Mouse (Mus musculus): ENCODE measurements around the gene Ssr4. TPM values are rescaled to one million over a fixed set of nuclear protein-coding genes. Genes with fewer than 3 reads are reported as not detected.

Ssr4 gene
- 199 and 230 TPM in 2 replicates for polyA plus RNA-seq (2012; rRNA removed; ENCODE audit: low replicate concordance)

DNA sequence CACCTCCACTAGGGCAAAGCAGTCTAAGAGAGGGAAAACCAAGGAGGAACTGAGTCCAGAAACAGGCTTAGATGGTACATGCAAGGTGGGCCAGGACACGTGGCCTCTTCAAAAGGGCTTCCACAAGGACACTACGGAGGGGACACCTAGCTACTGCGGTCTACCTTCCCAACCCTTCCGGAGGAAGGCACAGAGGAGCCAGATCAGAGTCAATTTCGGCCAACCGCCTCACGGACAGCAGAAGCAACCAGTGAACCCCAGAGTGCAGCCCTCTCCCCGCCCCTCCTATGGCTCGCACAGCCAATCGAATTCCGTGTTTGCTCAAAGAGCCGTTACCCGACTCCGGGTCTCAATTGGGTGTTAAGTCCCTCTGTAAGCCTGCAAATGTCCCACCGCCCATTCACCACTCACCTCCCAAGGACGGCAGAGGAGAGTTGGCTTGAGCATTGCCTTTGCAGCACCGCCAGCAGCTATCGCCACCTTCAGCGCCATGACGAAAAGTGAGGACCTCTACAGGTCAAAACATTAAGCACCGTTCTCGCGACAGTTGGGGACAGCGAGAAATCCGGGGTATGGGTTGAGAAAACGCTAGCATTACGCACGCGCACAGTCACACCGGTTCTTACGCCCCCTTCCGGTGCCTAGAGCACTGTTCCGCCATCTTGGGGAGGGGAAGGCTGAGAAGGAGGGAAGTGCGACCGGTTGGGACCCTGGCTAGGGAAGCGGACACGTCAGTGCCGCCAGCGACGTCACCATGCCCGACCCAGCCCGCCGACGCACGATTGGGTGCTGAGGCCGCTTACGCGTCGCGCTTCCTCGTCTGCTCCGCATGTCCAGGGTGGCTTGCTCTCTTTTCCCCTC, at the start of gene Ssr4, which contains the start of gene Idh3g:
TSS of gene Ssr4 (plus strand) at position 665 of the 861 bp plus-strand sequence.
TSS of gene Idh3g (minus strand) at position 534 of the 861 bp plus-strand sequence.

DNA sequence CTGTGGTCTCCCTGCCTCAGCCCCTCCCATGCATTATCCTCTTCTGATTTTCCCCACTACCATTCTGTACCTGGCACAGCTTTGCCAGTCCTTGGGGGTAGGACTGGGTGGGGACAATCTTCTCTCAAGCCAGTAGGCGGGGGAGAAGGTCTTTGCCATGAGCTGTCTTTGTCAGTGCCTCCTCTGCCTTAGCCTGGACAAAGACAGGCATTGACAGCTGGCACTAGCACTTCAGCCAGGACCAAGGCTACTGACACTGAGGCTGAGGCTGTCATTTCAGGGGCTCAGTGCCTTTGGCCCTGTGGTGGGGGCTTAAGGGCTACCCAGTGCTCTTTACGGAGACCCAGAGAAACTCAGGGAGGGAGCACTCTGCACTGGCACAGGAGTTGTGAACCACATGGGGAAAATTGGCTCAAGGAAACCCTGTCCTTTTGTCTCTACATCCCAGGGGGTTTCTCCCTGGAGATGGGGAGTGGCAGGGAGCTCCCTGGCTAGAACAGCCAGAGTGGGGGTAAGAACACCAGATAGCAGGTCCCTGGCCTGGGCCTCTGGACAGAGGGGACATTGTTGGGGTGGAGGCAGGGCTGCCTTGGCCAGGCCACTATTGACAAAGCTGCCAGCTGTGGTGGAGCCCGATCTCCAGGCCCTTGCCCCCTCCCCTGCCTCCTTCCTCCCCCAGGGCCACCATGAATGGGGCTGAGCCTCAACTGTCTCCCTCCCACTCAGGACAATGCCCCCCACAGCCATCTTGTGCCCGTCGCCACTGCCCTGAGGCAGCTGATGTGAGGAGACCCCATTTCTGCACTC, 30.3 kb upstream of the Ssr4 start, which contains the start of gene Plxnb3:
TSS of gene Plxnb3 (plus strand) at position 757 of the 807 bp plus-strand sequence.

DNA sequence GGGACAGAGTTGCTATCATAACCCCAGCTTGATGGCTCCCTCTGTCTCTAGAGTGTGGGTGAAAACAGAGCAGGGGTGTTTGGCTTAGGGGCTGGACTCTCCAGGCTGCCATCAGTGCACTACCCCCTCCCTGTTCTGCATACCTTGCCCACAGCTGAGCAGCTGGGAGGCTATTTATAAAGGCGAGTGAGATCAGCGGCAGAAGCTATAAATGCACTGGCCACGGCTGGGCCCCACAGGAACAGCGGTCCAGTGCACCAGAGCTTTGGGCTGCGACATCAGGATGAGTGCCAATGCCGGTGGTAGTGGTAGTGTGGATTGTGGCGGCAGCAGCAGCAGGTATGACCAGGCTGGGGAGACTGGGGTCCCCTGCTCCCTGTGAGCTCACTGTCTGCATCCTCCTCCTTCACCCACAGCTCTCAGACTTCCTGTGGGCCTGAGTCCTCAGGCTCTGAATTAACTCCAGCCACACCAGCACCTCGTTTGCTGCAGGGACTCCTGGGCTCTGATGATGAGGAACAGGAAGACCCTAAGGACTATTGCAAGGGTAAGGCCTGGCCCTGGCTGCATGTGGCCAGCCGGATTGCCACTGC, 12.6 kb upstream of the Ssr4 start, which contains the start of gene Srpk3:
TSS of gene Srpk3 (plus strand) at position 238 of the 593 bp plus-strand sequence.

GRCm38 (mm10) chrX:73824185-73825151, 37.6 kb downstream of the Ssr4 start, which contains the start of gene Pdzd4:
Gene Pdzd4 (minus strand): TSS chrX:73824969.

Other genes starting within 250 kb of the Ssr4 start
- gene Dusp9, start 147.6 kb upstream of the Ssr4 start, polyA plus RNA-seq (2012; rRNA removed; ENCODE audit: low replicate concordance) = 0.86 and 1.6 TPM in 2 replicates
- gene Pnck, start 126.9 kb upstream of the Ssr4 start, polyA plus RNA-seq (2012; rRNA removed; ENCODE audit: low replicate concordance) = 4.0 and 51.5 TPM in 2 replicates
- 25.6 and 69.6 TPM in 2 replicates for gene Slc6a8, start 113.9 kb upstream of the Ssr4 start, polyA plus RNA-seq (2012; rRNA removed; ENCODE audit: low replicate concordance)
- gene Bcap31, start 70.9 kb upstream of the Ssr4 start, polyA plus RNA-seq (2012; rRNA removed; ENCODE audit: low replicate concordance) = 117 and 255 TPM in 2 replicates
- 37.1 and 41.0 TPM in 2 replicates for gene Abcd1, start 70.4 kb upstream of the Ssr4 start, polyA plus RNA-seq (2012; rRNA removed; ENCODE audit: low replicate concordance)
- gene Plxnb3, start 29.9 kb upstream of the Ssr4 start, polyA plus RNA-seq (2012; rRNA removed; ENCODE audit: low replicate concordance) = 0.93 and 1.0 TPM in 2 replicates
- gene Srpk3, start 12.6 kb upstream of the Ssr4 start, polyA plus RNA-seq (2012; rRNA removed; ENCODE audit: low replicate concordance) = 1.4 and 13.5 TPM in 2 replicates
- gene Idh3g, start 131 bp upstream of the Ssr4 start, polyA plus RNA-seq (2012; rRNA removed; ENCODE audit: low replicate concordance) = 469 and 721 TPM in 2 replicates
- 1.0 and 10.7 TPM in 2 replicates for gene Pdzd4, start 37.9 kb downstream of the Ssr4 start, polyA plus RNA-seq (2012; rRNA removed; ENCODE audit: low replicate concordance)
- 0.05 TPM in 1 of 2 replicates, not detected in the other for gene Avpr2, start 105.1 kb downstream of the Ssr4 start, polyA plus RNA-seq (2012; rRNA removed; ENCODE audit: low replicate concordance)
- 1.7 and 5.3 TPM in 2 replicates for gene L1cam, start 109.1 kb downstream of the Ssr4 start, polyA plus RNA-seq (2012; rRNA removed; ENCODE audit: low replicate concordance)
- gene Arhgap4, start 134.8 kb downstream of the Ssr4 start, polyA plus RNA-seq (2012; rRNA removed; ENCODE audit: low replicate concordance) = 12.7 and 18.0 TPM in 2 replicates
- gene Naa10, start 134.9 kb downstream of the Ssr4 start, polyA plus RNA-seq (2012; rRNA removed; ENCODE audit: low replicate concordance) = 69.5 and 110 TPM in 2 replicates
- 15.6 and 30.8 TPM in 2 replicates for gene Renbp, start 143.8 kb downstream of the Ssr4 start, polyA plus RNA-seq (2012; rRNA removed; ENCODE audit: low replicate concordance)
- gene Hcfc1, start 179.3 kb downstream of the Ssr4 start, polyA plus RNA-seq (2012; rRNA removed; ENCODE audit: low replicate concordance) = 31.8 and 88.6 TPM in 2 replicates
- 170 and 267 TPM in 2 replicates for gene Irak1, start 236.9 kb downstream of the Ssr4 start, polyA plus RNA-seq (2012; rRNA removed; ENCODE audit: low replicate concordance)